In genomic region chr10:99615779-99616178, GRCm38 (mm10) we compare ENCODE assay signal across 8 mouse cellular contexts.
DNase-seq lines count a peak whose midpoint lies in the region; ATAC-seq and TF ChIP-seq lines count a peak whose summit lies in the region.

No protein-coding gene starts in this region.

- intact Hi-C loops in heart, postnatal 14 days (cut with DNase I), result loop anchor here (1.0 to 5.0 kb wide), 4 partner anchors 37 to 518 kb away; partner anchors contain the start of gene Dusp6

- no peak overlapping the region for H3K27ac ChIP-seq in bone marrow, adult 2 months (ENCODE audit: control insufficient read depth, insufficient read depth, low read depth, low read length, poor library complexity)

- H3K4me1 ChIP-seq in E14TG2a.4 (replicated peaks; ENCODE audit: low read depth, low read length), result no peaks in the 10 kb centered on the region
- H3K4me1 ChIP-seq in bone marrow, adult 2 months (ENCODE audit: control insufficient read depth, insufficient read depth, low read length), result no peaks in the 10 kb centered on the region

- peak; percentile 67; the same call in 1 of the 2 replicates for ATAC-seq in erythroid progenitor cell, adult 5-6 weeks (replicated peaks; ENCODE audit: low FRiP score, poor library complexity, severe bottlenecking)

- H3K4me3 ChIP-seq in E14TG2a.4 (replicated peaks; ENCODE audit: low read length), result no peak overlapping the region
- H3K4me3 ChIP-seq in bone marrow, adult 2 months (replicated peaks; ENCODE audit: control insufficient read depth, low read depth, low read length), result no peak overlapping the region

- TF ChIP-seq POLR2A in bone marrow, adult 2 months (IDR thresholded peaks at IDR 0.05; ENCODE audit: borderline replicate concordance, control insufficient read depth, low read depth, low read length), result no peak

- WGBS in bone marrow, adult 2 months, result 3% methylated on average over 6 of the region's 6 CpGs

- H3K9me3 ChIP-seq in E14TG2a.4 (ENCODE audit: low read length), result peaks cover 9% of the 10 kb centered on the region

- H3K27me3 ChIP-seq in E14TG2a.4 (ENCODE audit: insufficient read depth, low read length), result no peaks in the 10 kb centered on the region

- no peaks in the 10 kb centered on the region for H3K36me3 ChIP-seq in E14TG2a.4 (ENCODE audit: insufficient read depth, low read length)

- TF ChIP-seq CTCF in E14TG2a.4 (conservative IDR thresholded peaks at IDR 0.05; ENCODE audit: low read length), result peak; percentile 94
- peak; percentile 99 for TF ChIP-seq CTCF in bone marrow, adult 2 months (IDR thresholded peaks at IDR 0.05; ENCODE audit: control insufficient read depth, insufficient read depth, low read length)

- DNase-seq in heart, postnatal 14 days, result peak; percentile 81 to 92
- peak; percentile 79 to 92 for DNase-seq in layer of hippocampus, adult 8-10 months (ENCODE audit: low spot score in 2 of 2)
- peak; percentile 93 for DNase-seq in lung, postnatal 14 days
- peak; percentile 96 for DNase-seq in retina, embryonic 14.5 days (ENCODE audit: low spot score)
- DNase-seq in thymus, postnatal 36 days, result peak; percentile 79 to 86
